Mouse (Mus musculus): ENCODE data around the gene Ccdc15. TPM values are rescaled to one million over a fixed set of nuclear protein-coding genes. Genes with fewer than 3 reads are reported as not detected.

Gene Ccdc15
- polyA plus RNA-seq (2012; rRNA removed): 0.83 and 0.94 TPM in 2 replicates

DNA sequence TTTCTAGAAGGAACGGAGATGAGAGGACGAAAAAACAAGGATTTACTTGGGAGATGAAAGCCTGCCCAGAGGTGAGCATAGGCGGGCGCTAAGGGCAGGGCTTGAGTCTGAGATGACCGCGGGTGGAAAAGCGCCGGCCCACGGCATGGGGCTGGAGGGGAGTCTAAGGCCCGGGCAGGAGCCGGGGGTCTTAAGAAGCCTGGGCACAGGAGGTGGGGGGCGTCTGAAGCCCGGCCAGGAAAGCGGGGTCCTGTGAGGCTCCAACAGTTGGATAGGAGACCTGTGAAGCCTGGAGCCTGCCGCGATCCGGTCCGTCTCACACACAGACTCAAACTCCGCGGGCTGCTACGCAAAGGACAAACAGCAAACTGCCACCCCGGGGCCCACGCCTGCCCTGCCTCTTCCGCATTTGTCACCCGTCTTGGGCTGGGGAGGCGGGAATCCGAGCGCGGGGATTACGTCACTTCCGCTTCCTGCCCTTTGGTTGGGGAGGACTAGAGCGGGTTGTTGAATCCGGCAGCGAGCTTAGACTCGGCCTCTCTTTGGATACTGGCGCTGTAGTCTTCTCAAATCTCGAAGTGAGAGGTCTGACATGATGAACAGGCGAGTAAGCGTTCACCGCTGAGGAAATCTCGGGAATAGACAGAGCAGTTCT, at the start of gene Ccdc15:
TSS of gene Ccdc15 (minus strand) at position 445 of the 655 bp plus-strand sequence.

DNA sequence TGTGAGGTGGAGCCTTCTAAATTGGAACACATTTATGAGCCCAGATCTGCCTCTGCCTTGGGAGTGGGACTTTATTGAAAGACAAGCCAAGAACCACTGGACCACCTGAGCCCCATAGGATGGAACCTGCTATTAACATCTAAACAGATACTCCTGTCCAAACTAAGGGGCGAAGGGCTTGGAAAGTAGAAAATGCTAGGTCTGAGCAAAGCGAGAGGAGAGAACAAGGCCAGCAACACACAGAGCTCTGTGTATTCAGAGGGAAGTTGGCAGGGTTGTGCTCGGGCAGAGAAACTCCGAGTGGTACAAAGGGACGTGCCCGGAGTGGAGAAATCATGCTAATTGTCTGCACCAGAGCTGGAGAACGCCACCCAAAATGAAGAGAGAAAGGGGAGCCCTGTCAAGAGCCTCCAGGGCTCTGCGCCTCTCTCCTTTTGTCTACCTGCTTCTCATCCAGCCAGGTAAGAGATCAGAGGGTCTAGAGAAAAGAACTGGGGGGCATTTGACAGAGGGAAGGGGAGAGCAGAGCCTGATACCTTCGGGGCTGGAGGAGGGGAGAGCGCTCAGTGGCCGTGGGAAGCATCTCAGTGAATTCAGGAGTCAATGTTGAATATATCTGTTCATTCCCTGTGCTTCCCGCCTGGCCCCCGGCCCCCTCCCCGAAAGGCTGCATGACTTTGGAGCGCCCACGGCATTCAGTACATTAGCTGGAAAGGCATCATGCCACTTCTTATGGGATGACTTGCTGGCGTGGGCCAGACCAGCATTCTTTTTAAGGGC, 19.3 kb upstream of the Ccdc15 start, which contains the start of gene Hepacam:
TSS of gene Hepacam (plus strand) at position 51 of the 780 bp plus-strand sequence.

DNA sequence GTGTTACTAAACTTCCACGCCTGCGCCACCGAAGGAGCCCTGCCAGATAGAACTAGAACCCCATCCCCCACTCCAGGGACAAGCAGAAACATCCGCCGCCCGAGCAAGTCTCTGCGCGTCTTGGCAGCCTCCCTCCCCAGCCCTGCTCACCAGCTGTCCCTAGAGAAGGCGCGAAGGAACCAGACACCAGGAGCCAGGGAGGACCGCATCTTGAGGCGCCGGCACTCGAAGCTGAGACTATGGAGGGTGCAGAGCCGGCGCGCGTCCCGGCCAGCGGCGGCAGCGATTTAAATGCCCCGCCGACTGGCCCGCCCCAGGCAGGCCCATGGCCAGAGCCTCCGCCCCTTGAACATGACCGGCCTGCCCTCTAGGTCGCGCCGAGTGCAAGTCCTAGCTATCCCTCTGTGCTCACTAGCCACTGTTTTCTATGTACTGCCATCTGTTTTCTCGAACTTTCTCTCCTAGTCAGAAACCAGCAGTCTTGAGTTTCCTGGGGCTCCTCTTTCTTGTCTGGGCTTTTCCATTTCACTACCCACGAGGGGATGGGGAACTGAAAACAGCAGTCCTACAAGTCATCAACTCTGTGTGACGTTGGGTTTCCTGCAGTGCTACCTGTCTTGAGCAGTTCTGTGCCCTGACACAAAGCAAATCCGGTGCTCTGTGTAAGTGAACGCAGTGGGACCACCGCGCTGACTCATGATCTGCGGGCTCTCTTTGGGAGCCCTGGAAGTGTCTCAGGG, 92.9 kb downstream of the Ccdc15 start, which contains the start of gene Slc37a2:
TSS of gene Slc37a2 (minus strand) at position 590 of the 740 bp plus-strand sequence.

Other genes starting within 250 kb of the Ccdc15 start
- 0.43 and 0.50 TPM in 2 replicates for gene Pknox2, start 201.0 kb downstream of the Ccdc15 start, polyA plus RNA-seq (2012; rRNA removed)
- 1.7 TPM in 2 replicates for gene Tmem218, start 140.2 kb downstream of the Ccdc15 start, polyA plus RNA-seq (2012; rRNA removed)
- 1.1 and 1.3 TPM in 2 replicates for gene Slc37a2, start 92.7 kb downstream of the Ccdc15 start, polyA plus RNA-seq (2012; rRNA removed)
- gene Hepacam, start 18.9 kb upstream of the Ccdc15 start, polyA plus RNA-seq (2012; rRNA removed): 0.01 TPM in 2 replicates
- 2.3 and 2.6 TPM in 2 replicates for gene Robo4, start 53.5 kb upstream of the Ccdc15 start, polyA plus RNA-seq (2012; rRNA removed)
- 0.29 and 0.43 TPM in 2 replicates for gene Robo3, start 84.8 kb upstream of the Ccdc15 start, polyA plus RNA-seq (2012; rRNA removed)
- gene Msantd2, start 140.9 kb upstream of the Ccdc15 start, polyA plus RNA-seq (2012; rRNA removed): 9.9 and 11.4 TPM in 2 replicates
- gene Esam, start 179.6 kb upstream of the Ccdc15 start, polyA plus RNA-seq (2012; rRNA removed): 10.9 and 11.6 TPM in 2 replicates
- gene Vsig2, start 190.8 kb upstream of the Ccdc15 start, polyA plus RNA-seq (2012; rRNA removed): 0.84 and 0.95 TPM in 2 replicates
- 5.8 and 6.3 TPM in 2 replicates for gene Nrgn, start 204.5 kb upstream of the Ccdc15 start, polyA plus RNA-seq (2012; rRNA removed)
- gene Siae, start 207.3 kb upstream of the Ccdc15 start, polyA plus RNA-seq (2012; rRNA removed): 3.5 and 3.8 TPM in 2 replicates